Mouse (Mus musculus): ENCODE data around the gene Hat1. TPM values are rescaled to one million over a fixed set of nuclear protein-coding genes. Genes with fewer than 3 reads are reported as not detected.

Gene Hat1
- polyA plus RNA-seq, 1 experiment from 2014 or later = 49.9 TPM

DNA sequence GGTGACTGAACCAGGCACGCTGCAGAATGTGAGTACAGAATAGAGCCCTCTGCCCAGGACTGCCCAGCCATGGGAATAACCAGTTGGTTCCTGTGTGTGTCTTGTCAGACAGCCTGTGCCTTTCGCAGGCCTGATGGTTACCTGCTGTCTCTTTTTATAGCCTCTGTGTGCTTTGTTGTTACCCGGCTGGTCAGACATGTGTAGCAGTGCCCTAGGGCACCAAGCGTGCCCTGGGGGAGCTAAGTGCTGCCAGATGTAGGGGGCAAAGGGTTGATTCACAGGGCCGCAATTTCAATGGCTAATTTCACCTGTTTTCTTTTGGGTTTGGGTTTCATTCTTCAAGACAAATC is 94.9 kb downstream of the Hat1 start:
- Histone ChIP-seq H3K9me3 (ENCODE audit: control insufficient read depth, low read length) (no peaks in the 10 kb centered on the region), H3K4me3 (ENCODE audit: low read depth, low read length) (no peak overlapping the region), H3K27me3 (ENCODE audit: control insufficient read depth, insufficient read depth, low read length) (no peaks in the 10 kb centered on the region), H3K27ac (replicated peaks) (no peak overlapping the region), H3K4me2 (replicated peaks; ENCODE audit: low read depth) (no peak overlapping the region), H3K36me3 (ENCODE audit: control insufficient read depth, insufficient read depth, low read length) (no peaks in the 10 kb centered on the region), H3K9ac (ENCODE audit: low read length) (no peak overlapping the region), H3K4me1 (replicated peaks; ENCODE audit: control insufficient read depth, insufficient read depth) (no peaks in the 10 kb centered on the region)
- WGBS = 74% methylated on average over 5 of the region's 5 CpGs
- ATAC-seq (ENCODE audit: low FRiP score, low TSS enrichment) (no peak), DNase-seq (ENCODE audit: low spot score) (no peak)
- TF ChIP-seq EP300 (optimal IDR thresholded peaks at IDR 0.05) (no peak), CTCF (IDR thresholded peaks at IDR 0.05; ENCODE audit: low read depth) (no peak)

Other genes with a start within 250 kb of the Hat1 start
- gene Dync1i2, start 177.3 kb upstream of the Hat1 start, polyA plus RNA-seq (2015; fragmentation: Nextera tagmentation; extraction: Ambion mirVana) = 55.5 and 59.2 TPM in 2 replicates
- gene Slc25a12, start 21.2 kb upstream of the Hat1 start, polyA plus RNA-seq (2015; fragmentation: Nextera tagmentation; extraction: Ambion mirVana) = 28.0 and 31.2 TPM in 2 replicates
- 16.2 and 17.0 TPM in 2 replicates for gene Metap1d, start 64.3 kb downstream of the Hat1 start, polyA plus RNA-seq (2015; fragmentation: Nextera tagmentation; extraction: Ambion mirVana)
- gene Dlx1, start 139.2 kb downstream of the Hat1 start, polyA plus RNA-seq (2015; fragmentation: Nextera tagmentation; extraction: Ambion mirVana) = 3.2 and 3.8 TPM in 2 replicates
- gene Dlx2, start 157.8 kb downstream of the Hat1 start, polyA plus RNA-seq (2015; fragmentation: Nextera tagmentation; extraction: Ambion mirVana) = 1.3 TPM in 2 replicates